Mouse (Mus musculus): ENCODE measurements around the gene Apoa2. TPM values are rescaled to one million over a fixed set of nuclear protein-coding genes. Genes with fewer than 3 reads are reported as not detected.

Gene Apoa2
- polyA plus RNA-seq, 1 experiment from 2014 or later: 4.2 TPM

DNA sequence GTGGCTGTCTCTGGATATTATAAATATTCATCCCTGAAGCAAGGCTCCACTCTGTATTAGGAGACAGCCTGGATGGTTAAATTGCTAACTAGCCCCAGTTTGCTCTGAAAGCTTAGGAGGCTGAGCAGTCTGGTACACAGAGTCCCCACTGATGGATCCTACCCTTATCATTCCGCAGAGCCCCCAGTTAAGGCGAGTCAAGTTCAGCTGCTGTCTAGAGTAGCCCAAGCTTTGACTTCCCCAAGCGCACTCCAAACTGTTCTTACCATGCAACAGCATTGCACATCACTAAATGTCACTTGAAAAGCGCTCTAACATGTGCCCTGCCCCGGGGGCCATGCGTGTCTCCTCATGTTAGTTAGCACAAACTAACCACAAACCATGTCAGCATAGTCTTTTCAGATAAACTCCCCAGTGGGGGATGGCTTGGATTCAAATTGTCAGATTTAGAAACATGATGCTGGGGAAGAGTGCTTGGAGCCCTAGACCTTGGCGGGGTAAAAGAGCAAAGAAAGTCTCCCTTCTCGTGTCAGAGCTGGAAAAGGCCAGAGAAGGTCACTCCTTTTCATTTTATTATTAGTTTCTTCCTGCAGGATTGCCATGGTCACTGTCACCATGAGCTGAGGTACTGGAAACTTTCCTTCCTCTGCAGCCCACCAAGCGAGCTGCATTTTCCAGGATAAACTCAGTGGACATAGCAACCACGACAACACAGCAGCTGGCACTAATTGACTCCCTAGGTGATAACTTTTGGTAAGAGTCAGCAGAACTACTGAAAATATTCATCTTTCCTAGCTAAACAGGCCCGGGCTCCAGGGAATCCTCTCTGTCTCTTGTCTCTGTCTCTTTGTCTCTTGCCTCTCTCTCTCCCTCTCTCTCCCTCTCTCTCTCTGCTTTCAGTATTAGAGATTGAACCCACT lies 30.7 kb upstream of the Apoa2 start:
- no peak overlapping the region for H3K27ac ChIP-seq
- WGBS: 22% methylated on average over 11 of the region's 11 CpGs

DNA sequence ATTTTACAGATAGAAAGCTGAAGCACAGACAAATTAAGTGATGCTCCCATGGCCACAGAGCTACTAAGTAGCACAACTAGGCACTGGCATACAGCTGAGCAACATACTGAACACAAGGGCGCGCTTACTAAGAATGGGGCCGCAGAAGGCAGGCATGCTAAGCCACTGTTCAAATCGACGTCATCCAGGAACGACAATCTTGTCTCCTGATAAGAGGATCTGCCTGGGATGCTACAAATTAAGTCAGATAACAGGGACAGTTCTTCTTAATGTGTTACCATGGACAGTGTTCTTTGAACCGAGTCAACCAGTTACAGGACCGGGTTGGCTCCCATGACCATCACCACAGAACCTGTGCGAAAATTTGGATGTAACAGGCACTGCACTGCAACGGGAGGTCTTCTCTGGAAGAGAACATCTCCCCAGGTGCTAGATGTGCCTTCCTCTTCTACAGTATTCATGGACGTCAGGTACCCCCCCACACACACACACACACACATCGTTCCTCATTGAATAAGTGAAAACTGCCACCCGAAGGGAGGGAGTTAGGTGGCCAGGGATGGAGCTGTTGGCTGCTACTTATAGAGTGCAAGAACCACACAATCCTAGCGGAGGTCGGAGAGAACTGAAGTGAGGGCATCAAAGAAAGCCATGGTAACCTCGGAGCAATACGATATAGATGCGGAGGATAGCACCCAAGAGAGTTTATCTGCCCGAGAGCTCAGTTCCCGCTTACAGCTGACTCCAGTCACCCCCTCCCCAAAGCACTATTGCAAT lies 29.6 kb upstream of the Apoa2 start:
- Histone ChIP-seq H3K27me3 (ENCODE audit: poor library complexity, severe bottlenecking) (peaks cover 96% of the 10 kb centered on the region), H3K4me3 (peak overlapping the region; percentile 69), H3K4me1 (peaks cover 42% of the 10 kb centered on the region), H3K9me3 (no peaks in the 10 kb centered on the region), H3K27ac (no peak overlapping the region), H3K36me3 (replicated peaks) (no peaks in the 10 kb centered on the region)
- WGBS: 3% methylated on average over 20 of the region's 20 CpGs
- DNase-seq (ENCODE audit: extremely low spot score, low spot score): no peak

More for the DNA sequence above, 30.7 kb upstream of the Apoa2 start:
- Histone ChIP-seq H3K36me3 (replicated peaks) (no peaks in the 10 kb centered on the region), H3K27me3 (ENCODE audit: poor library complexity, severe bottlenecking) (peaks cover 99% of the 10 kb centered on the region), H3K4me1 (peaks cover 50% of the 10 kb centered on the region), H3K9me3 (no peaks in the 10 kb centered on the region), H3K4me3 (peak overlapping the region; percentile 69; the same call in 1 of the 2 replicates)
- DNase-seq (ENCODE audit: extremely low spot score, low spot score): no peak

GRCm38 (mm10) chr1:171195887-171196397 lies 28.9 kb upstream of the Apoa2 start, which contains the start of gene Pcp4l1:
Pcp4l1 (minus strand) TSS chr1:171196268.
- Histone ChIP-seq H3K27ac (no peak within 1 kb of the TSS), H3K4me3 (peak within 1 kb of the TSS; percentile 69), H3K4me1 (peaks cover 42% of the 10 kb centered on the region), H3K27me3 (ENCODE audit: poor library complexity, severe bottlenecking) (peaks cover 89% of the 10 kb centered on the region), H3K36me3 (replicated peaks) (no peaks in the 10 kb centered on the region), H3K9me3 (no peaks in the 10 kb centered on the region)
- WGBS: under 1% methylated on average over 33 of the region's 33 CpGs
- peak; percentile 70 for DNase-seq (ENCODE audit: extremely low spot score, low spot score)

- DNase-seq (ENCODE audit: extremely low spot score, low spot score): no peak
- H3K4me1 ChIP-seq: peaks cover 22% of the 10 kb centered on the region
- WGBS: 79% methylated on average over 1 of the region's 1 CpGs
- H3K27ac ChIP-seq: no peak overlapping the region
- no peak overlapping the region for H3K4me3 ChIP-seq
- peaks cover 56% of the 10 kb centered on the region for H3K27me3 ChIP-seq (ENCODE audit: poor library complexity, severe bottlenecking)
- H3K9me3 ChIP-seq: no peaks in the 10 kb centered on the region
- H3K36me3 ChIP-seq (replicated peaks): no peaks in the 10 kb centered on the region
Observed at GRCm38 (mm10) chr1:171199532-171199931, 25.3 kb upstream of the Apoa2 start.

DNA sequence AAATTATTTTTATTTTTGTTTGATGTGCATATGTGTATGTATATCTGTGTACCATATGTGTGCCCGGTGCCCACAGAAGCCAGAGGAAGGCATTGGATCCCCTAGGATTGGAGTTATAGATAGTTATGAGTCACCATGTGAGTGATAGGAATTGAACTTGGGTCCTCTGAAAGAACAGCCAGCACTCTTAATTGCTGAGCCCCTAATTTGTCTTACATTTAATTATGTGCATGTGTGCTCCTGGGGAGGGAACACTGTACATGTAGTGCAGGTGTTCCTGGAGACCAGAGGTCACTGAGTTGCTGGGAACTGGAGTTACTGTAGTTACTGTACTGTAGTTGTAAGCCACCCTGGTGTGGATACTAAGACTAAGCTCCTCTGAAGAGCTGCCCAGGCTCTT lies 24.1 kb upstream of the Apoa2 start:
- Histone ChIP-seq H3K4me1 (peaks cover 10% of the 10 kb centered on the region), H3K4me3 (no peak overlapping the region), H3K27ac (no peak overlapping the region), H3K9me3 (no peaks in the 10 kb centered on the region), H3K36me3 (replicated peaks) (no peaks in the 10 kb centered on the region), H3K27me3 (ENCODE audit: poor library complexity, severe bottlenecking) (peaks cover 44% of the 10 kb centered on the region)
- no peak for DNase-seq (ENCODE audit: extremely low spot score, low spot score)
- 92% methylated on average over 1 of the region's 1 CpGs for WGBS

DNA sequence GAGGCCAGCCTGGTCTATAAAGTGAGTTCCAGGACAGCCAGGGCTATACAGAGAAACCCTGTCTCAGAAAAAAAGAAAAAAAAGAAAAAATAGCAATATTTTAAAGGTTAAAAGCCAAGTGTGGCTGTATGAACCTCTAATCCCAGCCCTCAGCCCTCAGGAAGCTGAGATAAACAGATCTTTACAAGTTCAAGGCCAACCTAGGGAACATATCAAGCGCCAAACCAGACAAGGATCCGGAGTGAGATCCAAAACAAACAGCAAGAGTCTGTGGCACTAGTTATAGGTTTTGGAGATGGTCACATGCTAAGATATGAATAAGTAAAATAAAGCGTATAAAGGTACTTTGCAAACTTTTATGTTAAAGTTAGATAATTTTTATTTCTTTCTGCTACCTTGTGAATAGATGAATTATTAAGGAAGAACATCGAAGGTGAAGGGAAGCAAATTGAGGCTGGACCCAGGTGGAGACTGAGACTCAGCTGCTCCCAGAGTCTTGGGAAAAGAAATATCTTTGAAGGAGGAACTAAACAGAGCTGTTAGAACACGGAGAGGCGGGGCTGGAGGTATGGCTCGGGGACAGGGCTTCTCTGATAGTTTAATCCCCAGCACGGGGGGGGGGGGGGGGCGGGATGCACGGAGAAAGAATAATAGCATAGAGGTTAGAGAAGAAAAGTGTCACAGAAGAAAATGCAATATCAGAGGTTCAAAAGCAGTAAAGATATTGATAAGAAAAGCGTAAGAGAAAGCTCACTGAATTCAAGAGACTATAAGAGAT lies 21.2 kb upstream of the Apoa2 start:
- Histone ChIP-seq H3K4me1 (peaks cover 9% of the 10 kb centered on the region; the same call in 1 of the 2 replicates), H3K27ac (no peak overlapping the region), H3K36me3 (replicated peaks) (no peaks in the 10 kb centered on the region), H3K27me3 (ENCODE audit: poor library complexity, severe bottlenecking) (peaks cover 15% of the 10 kb centered on the region), H3K9me3 (no peaks in the 10 kb centered on the region), H3K4me3 (no peak overlapping the region)
- no peak for DNase-seq (ENCODE audit: extremely low spot score, low spot score)
- 53% methylated on average over 11 of the region's 11 CpGs for WGBS

DNA sequence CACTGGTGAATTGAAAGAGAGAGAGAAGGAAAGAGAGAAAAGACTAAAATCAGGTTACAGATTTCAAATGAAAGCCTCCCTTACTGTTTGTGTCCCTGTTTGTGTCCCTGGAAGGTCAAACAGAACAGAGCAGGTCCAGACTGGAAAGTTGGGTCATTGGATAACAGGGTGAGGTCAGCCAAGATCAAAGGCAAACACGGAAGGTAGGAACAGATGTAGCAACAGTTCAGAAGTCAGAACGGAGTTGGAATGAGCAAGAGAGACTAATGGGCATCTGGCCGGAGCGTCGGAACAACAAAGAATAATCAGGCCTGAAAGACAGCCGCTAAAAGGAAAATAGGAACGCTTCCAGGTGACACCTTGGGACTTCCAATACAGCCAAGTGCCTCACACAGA lies 20.6 kb upstream of the Apoa2 start:
- Histone ChIP-seq H3K4me1 (peaks cover 11% of the 10 kb centered on the region), H3K27me3 (ENCODE audit: poor library complexity, severe bottlenecking) (peaks cover 9% of the 10 kb centered on the region; the same call in 1 of the 2 replicates), H3K36me3 (replicated peaks) (no peaks in the 10 kb centered on the region), H3K9me3 (no peaks in the 10 kb centered on the region), H3K27ac (no peak overlapping the region), H3K4me3 (no peak overlapping the region)
- DNase-seq (ENCODE audit: extremely low spot score, low spot score): no peak
- 68% methylated on average over 7 of the region's 7 CpGs for WGBS

DNA sequence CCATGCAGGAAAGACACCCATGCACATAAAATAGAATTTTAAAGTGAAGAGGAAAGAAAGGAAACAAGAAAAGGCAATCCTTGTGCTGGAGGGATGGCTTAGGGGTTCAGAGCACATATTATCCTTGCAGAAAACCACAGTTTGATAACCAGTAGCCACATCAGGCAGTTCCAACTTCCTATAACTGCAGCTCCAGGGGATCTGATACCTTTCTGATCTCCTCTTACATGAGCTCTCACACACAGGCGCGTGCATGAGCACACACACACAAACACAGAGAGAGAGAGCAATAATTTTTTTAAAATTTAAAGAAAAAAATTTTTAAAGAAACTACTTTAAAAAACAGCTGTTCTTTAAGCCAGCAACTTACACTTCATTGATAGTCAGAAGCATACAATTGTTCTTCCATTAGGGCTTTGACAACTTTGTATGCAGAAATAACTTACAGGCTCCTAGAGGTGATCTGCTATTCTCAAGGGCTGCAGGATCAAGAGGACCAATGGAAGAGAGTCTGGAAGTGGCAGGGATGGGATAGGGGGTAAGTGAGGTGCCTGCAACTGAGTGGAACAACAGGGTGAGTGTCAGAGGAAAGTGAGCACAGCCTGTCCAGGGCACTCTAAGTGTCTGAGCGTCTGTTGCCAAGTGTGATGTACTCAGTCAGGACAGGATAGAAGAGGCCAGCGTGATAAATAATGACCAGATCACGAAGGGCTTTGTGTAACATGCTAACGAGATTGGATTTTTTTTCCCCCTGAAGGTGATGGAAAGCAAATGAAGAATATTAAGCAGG lies 19.0 kb upstream of the Apoa2 start:
- Histone ChIP-seq H3K36me3 (replicated peaks) (no peaks in the 10 kb centered on the region), H3K9me3 (no peaks in the 10 kb centered on the region), H3K27ac (no peak overlapping the region), H3K27me3 (ENCODE audit: poor library complexity, severe bottlenecking) (peaks cover 4% of the 10 kb centered on the region), H3K4me3 (no peak overlapping the region), H3K4me1 (peaks cover 16% of the 10 kb centered on the region)
- no peak for DNase-seq (ENCODE audit: extremely low spot score, low spot score)
- WGBS: 75% methylated on average over 6 of the region's 6 CpGs

DNA sequence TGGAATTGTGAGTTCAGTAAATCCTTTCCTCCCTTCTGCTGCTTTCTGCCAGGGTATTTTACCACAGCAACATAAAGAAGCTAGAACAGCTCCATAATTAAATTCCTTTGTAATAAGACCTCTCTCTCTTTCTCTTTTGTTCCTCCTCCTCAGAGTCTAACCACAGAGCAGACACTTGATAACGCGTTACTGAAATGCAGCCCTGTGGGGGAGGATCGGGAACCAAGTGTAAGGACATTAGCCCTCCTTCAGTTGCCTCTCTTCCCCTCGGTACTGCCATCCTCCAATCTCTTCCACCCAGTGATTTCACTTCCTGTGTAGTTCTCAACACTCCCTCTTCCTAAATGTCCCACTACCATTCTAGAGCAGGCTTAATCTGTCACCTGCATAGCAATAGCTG lies 15.4 kb upstream of the Apoa2 start:
- Histone ChIP-seq H3K4me3 (no peak overlapping the region), H3K27ac (no peak overlapping the region), H3K4me1 (peaks cover 22% of the 10 kb centered on the region), H3K27me3 (ENCODE audit: poor library complexity, severe bottlenecking) (peaks cover 3% of the 10 kb centered on the region), H3K9me3 (no peaks in the 10 kb centered on the region), H3K36me3 (replicated peaks) (no peaks in the 10 kb centered on the region)
- no peak for DNase-seq (ENCODE audit: extremely low spot score, low spot score)
- 22% methylated on average over 4 of the region's 4 CpGs for WGBS

DNA sequence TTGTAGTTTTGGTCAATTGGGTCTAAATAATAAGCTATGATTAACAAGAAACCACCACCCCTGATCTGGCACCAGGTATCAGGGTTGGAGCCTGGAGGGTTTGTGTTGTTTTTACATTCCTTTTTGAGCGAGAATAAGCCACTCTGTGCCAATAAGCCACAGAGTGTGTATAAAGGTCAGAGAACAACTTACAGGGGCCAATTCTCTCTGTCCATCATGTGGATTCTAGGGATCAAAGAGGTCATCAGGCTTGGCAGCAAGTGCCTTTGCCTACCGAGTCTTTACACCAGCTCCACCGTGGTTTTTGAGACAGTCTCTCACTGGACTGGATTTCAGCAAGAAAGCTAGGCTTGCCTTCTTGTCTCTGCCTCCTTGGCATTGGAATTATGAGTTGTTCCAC lies 12.0 kb upstream of the Apoa2 start:
- H3K36me3 ChIP-seq (replicated peaks): no peaks in the 10 kb centered on the region
- H3K27ac ChIP-seq: no peak overlapping the region
- peaks cover 16% of the 10 kb centered on the region for H3K4me1 ChIP-seq
- no peaks in the 10 kb centered on the region for H3K9me3 ChIP-seq
- no peak overlapping the region for H3K4me3 ChIP-seq
- DNase-seq (ENCODE audit: extremely low spot score, low spot score): no peak
- WGBS: 52% methylated on average over 3 of the region's 3 CpGs
- peaks cover 3% of the 10 kb centered on the region for H3K27me3 ChIP-seq (ENCODE audit: poor library complexity, severe bottlenecking)

GRCm38 (mm10) chr1:171213801-171214496 lies 10.9 kb upstream of the Apoa2 start, which contains the start of gene Nr1i3:
Nr1i3 (plus strand) TSS chr1:171213970.
- Histone ChIP-seq H3K4me3 (no peak within 1 kb of the TSS), H3K9me3 (no peaks in the 10 kb centered on the region), H3K27ac (no peak within 1 kb of the TSS; the same call in 1 of the 2 replicates), H3K36me3 (replicated peaks) (peaks cover 10% of the 10 kb centered on the region), H3K4me1 (peaks cover 16% of the 10 kb centered on the region), H3K27me3 (ENCODE audit: poor library complexity, severe bottlenecking) (peaks cover 3% of the 10 kb centered on the region)
- 70% methylated on average over 10 of the region's 10 CpGs for WGBS
- DNase-seq (ENCODE audit: extremely low spot score, low spot score): no peak

All from forebrain, embryonic 10.5 days (tissue).